Mouse (Mus musculus) G1E-ER4 (cell line): ENCODE results near the gene Kdm2b. TPM values are rescaled to one million over a fixed set of nuclear protein-coding genes. Genes with fewer than 3 reads are reported as not detected.

ENCODE experiments used
- GATA1 ChIP-seq: IDR thresholded peaks from one replicate; pipeline ENCODE4 v1.8.0; 2012; ENCODE audit warnings: low read length, inconsistent platforms
- polyA plus RNA-seq: library from polyadenylated mRNA; stranded (reverse); fragments of >175 nt; gene quantifications from 2 replicates; pipeline ENCODE4 v1.2.3, GENCODE M21; 2012

Gene Kdm2b
- polyA plus RNA-seq: 61.6 and 64.2 TPM in 2 replicates

DNA sequence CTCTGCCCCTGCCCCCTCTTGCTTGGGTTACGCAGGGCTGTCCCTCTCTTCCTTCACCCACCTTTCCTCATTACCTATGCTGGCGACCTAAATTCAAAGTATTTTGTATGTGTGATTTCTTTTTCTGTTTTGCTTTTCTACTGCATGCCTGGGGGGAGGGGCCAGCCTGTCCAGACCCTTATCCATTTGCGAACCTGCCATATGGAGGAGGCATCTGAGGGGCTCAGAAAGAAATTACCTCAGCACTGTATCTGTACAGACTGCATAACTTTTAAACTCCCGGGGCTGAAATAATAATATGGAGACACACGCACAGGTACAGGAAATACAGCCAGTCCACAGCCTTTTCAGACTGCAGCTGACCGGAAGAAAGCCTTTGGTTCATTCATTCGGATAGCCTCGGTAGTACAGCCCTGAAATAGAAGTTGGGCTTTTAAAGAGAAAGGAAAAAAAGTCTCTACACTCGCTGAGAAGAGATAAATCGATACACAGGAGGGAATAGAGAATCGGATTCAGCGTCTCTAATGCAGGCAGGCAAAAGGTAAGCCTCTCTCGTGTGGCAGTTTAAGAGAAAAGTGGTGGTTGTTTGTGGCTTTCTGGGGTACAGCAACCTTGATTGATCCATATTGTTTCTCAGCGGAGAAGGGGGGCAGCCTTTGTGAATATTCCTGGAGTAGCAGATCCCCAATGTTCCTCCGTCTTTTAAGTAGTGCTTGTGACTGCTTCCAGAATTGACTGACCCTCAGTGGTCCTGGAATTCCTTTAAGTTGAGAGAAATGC, at the start of gene Kdm2b:
Gene Kdm2b (minus strand): TSS at position 273 of the 780 bp plus-strand sequence.
- TF ChIP-seq GATA1: no peak

DNA sequence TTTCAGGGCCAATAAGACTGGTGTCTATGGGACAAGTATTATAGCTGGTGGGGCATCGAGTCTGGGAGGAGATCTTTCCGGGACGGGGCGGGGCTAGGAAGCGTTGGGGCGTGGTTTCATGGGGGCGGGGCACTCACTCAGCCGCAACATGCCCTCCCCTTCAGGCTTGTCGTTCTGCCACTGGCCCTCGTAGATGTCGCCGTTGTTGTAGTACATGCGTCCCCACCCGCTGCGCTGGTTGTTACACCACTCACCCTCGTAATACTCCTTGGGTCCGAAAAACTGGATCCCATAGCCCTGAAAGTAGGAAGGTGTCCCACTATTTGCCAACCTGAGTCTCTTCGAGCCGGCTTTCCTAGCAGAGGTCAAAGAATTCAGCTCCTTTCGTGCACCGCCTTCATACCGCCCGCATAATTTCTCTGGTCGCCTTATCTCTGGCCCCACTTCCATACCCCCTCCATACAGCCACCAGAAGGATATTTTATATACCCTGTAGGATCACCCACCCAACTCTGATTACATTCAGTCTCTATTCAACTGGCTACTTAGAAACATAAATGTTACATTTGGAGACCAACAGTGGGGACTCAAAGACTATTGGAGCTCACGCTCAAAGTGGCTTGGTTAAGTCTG, 49.6 kb upstream of the Kdm2b start:
- TF ChIP-seq GATA1: no peak

DNA sequence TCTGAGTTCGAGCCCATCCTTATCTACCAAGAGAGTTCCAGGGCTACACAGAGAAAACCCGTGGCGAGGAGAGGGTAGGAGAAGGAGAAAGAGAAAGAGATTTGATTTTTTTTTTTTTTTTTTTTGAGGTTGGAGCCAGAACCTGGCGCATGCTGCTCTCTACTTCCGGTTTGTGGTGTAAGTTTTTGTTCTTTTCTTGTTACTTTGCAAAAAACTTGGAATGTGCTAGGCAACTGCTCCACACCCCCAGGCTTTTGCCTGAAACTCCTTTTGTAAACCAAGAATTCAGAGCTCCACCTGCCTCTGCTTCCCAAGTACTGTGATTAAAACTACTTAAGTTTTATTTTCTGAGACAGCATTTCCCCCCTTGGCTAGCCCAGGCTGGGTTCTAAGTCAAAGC, 48.5 kb upstream of the Kdm2b start:
- no peak for TF ChIP-seq GATA1

DNA sequence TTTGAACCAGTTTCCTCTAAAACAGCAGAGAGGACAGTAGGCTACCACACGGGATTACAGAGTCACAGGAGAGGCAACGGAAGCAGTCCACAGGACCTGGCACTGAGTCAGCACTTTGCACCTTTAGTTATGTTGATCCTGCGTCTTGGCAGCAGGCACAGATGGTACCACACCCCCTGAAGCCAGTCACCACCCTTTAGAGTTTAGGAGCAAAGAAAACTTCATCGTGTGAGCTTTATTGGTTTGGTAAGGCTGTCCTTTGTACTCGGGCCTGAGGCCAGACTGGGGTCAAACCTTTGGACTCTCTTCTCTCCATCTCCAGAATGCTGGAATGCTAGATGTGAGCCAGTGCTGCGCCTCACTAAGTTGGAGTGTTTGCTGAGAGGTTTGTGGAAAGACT, 45.9 kb upstream of the Kdm2b start:
- TF ChIP-seq GATA1: no peak

DNA sequence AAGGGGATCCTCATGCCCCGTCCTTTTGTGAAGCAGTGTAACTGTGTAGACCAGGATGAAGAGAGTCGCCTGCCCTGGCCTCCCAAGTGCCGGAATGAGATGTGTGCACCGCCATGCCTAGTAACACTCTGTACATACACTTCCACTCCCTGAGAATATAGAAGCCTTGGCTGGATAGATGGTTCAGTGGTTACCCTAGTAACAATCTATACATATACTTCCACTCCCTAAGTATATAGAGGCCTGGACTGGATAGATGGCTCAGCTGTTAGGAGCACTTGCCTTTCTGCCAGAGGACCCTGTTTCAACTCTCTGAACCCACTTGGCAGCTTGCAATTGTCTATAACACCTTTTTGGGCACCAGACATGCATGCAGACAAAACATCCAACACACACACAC, 45.5 kb upstream of the Kdm2b start:
- no peak for TF ChIP-seq GATA1

DNA sequence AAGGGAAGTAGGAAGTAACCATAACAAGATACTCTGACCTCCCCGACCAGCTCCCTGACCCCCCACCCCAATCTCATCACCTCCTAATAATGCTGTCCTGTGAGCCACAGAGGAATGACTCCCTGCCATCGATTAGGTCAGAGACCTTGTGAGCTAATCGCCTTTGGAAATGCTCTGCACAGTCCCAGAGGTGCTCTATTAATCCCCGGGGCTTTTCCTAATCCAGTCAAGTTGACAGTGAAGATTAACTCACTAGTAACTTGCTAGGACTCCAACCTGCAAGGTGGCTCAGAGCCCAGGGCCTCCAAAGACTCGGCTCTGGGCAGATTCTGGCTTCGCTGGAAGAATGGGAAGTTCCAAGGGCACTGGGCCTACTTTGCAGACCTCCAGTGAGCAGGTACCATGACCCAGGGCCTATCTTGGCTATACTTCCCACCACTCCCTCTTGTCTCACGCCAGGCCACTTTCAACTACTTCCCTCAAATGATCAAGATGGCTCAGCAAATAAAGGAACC, 44.1 kb upstream of the Kdm2b start:
- TF ChIP-seq GATA1: no peak

DNA sequence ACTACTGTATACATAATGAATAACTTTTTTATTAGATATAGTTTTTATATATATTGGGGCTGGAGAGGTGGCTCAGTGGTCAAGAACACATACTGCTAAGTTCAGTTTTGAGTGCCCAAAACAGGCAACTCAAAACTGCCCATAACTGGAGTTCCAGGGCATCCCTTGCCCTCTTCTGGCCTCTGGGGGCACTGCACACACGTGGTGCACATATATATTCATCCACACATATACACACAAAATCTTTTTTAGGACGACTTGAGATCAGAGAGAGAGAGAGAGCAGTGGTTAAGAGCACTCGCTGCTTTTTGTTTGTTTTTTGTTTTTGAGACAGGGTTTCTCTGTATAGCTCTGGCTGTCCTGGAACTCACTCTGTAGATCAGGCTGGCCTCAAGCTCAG, 41.7 kb upstream of the Kdm2b start:
- no peak for TF ChIP-seq GATA1

DNA sequence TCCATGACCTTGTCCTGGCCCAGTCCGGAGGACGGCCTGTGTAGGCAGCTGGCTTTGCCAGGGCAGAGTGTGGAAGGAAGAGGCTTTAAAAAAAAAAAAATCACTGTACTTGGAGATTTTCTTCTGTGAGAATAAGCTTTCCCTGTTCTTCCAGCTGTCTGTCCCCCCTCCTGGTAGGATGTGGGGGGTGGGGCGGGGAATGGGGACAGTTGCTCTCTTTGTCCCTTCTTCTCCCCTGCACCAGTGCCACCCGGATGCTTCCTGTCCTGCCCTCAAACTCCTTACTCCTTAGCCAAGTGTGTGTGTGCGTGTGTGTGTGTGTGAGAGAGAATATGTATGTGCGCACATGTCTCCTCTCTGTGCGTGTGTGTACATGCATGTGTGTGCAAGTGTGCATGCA, 40.1 kb upstream of the Kdm2b start:
- TF ChIP-seq GATA1: no peak

DNA sequence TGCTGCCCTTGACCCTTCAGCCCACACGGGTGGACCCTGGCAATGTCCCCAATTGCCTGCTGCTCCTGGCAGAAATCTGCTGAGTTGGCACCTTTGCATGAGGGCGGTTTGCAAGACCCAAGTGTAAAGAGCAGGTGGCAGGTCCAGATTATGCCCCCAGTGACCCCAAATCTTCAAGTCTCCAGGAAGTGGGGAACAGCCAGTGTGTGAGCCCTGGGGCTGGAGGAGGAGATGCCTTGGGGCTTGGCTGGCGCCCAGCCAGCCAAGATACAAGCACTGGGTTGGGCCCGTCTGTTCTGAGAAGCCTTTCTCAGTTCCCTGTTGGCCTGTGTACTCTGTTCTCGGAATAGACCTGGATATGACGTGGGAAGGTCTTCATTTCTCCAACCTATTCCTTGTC, 37.8 kb upstream of the Kdm2b start:
- TF ChIP-seq GATA1: no peak

DNA sequence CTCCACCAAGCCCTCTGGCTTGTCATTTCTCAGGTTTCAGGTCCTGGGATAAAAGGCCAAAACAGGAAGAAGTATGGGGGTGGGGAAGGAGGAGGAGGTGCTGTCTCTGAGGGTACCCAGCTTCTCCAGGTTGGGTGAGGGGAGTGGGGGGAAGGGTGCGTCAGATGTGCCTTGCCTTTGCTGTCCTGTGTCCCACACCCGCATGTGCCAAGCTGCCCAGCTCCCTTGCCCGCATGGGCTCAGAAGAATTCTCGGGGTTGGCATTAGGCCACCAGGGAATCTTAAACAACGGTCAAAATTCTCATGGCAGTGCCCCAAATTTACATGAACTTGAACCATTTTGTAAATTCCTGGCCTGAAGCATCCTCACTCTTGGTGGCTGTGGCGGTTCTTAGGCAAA, 36.8 kb upstream of the Kdm2b start:
- no peak for TF ChIP-seq GATA1

DNA sequence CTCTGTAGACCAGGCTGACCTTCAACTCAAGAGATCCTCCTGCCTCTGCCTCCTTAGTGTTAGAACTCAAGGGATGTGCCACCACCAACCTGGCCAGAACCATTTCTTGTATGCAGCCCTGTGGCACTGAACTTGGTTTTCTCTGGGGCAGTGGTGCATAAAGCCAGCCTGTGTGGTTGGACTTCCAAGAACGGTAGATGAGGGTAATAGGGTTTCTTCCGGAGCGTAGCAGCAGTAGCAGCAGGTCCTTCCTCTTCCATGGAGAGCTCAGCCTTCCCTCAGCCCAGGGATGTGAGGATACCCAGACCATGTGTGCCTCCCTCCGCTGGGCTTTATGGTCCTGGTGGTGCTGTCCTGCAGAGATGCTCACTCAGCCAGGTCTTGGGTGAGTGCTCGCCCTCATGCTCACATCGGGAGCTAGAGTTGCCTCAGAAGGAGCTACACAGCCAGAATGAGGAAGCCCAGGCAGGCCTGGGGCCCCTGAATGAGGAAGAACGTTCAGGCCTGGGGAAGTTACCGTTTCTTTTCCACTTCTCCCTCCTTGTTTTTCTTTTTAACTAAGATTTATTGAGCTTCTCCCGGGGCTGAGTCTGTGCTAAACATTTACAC, 35.4 kb upstream of the Kdm2b start:
- TF ChIP-seq GATA1: no peak

DNA sequence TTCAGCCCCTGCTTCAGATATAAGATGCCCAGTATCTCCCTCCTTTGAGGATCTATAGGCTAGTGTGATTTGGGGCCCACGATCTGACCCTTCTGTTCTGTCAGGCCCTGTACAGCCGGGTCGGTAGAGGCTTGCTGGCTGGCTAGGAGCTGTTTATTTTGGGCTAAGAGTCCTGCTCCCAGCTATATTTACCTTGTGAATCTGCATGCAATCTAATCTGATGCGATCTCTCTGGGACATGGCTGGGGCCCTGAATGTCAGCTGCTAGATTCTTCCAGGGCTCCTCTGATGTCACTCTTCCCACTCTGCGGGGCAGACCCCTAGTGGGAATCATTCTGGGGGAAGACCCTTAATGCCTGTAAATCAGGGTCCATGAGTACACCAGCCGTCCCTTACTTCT, 34.7 kb upstream of the Kdm2b start:
- TF ChIP-seq GATA1: no peak

DNA sequence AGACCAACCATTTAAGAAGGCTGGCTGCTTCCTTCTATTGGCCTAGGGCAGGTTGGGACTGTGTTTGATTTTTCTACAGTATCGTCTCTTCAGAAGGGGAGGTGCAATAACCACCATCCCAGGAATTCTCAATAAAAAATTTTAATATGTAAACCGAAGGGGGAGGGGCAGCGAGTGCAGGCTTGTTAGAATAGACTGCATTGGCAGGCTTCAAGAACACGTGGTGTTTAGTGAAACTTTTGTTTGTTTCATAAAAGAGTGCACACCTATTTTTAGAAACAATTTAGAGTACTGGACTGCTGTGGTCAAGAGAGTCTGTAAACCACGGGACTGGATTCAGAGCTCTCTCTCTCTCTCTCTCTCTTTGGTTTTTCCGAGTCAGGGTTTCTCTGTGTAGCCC, 33.4 kb upstream of the Kdm2b start:
- no peak for TF ChIP-seq GATA1

DNA sequence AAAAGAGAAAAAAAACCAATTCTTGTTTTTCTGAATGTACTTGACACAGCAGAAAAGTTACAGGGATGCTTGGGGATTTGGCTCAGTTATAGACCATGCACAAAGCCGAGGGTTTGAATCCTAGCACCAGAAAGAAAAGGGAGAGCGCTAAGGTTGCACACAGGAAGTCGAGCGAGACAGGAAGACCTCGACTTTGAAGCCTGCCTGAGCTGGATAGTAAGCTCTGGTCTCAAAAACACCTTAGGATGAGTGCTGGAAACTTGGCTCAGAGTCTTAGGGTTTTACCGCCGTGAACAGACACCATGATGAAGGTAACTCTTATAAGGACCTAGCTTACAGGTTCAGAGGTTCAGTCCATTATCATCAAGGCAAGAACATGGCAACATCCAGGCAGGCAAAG, 31.8 kb upstream of the Kdm2b start:
- TF ChIP-seq GATA1: no peak

DNA sequence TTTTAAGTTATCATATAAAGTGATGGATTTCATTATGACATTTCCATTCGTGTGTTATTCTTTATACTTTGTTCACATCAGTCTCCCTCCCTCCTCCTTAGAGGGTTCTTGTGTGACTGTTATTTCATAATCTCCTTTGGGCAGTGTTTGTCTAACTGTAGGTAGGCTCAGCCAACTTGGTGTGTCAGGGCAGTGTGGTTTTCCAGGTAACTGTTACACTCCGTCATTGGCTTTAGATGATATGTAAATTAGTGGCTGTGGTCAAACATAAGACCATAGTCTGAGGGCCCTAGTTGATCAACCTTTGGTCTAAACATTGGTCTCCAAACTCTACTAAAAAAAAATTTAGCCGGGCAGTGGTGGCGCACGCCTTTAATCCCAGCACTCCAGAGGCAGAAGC, 30.8 kb upstream of the Kdm2b start:
- no peak for TF ChIP-seq GATA1

DNA sequence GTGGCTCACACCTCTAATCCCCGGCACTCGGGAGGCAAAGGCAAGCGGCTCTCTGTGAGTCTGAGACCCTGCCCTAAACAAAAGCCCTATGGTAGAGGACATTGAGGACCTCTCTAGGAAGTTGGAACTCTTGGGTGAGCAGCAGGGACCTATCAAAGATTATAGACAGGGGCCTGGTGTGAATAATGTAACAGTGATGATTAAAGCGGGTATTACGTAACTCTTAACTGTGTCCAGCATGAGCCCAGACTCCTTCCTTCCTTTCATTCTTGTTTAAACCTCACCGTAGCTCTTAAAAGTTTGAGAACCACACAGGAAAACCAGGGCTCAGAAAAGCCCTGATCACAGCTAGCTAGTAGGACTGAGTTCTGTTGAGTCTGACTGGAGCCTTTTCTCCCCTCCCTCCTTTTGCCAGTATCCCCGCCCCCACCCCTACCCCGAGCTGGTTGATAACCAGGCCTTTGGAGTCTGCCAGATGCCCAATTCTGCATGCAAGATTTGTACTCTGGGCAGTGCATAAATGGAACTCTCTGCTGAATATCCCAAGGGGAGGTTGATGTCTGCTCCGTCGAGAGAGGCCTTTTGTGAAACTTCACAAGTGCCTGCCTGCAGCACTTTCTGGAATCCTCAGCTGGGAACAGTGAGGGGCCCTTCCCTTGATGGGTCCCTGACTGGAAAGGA, 29.9 kb upstream of the Kdm2b start:
- TF ChIP-seq GATA1: no peak
